Mouse (Mus musculus) ovary, postnatal 14 days (tissue): ENCODE data around the gene Cntd1.
"Not testable (repeated sequence)": the region's sequence is repeated elsewhere in the genome, so short reads cannot be mapped to it uniquely, and the experiment has no call there.

ENCODE experiments used
- DNase-seq: peaks from one replicate; pipeline ENCODE4 v3.0.0; 2022; ENCODE audit warnings: low spot score

Cntd1 gene

DNA sequence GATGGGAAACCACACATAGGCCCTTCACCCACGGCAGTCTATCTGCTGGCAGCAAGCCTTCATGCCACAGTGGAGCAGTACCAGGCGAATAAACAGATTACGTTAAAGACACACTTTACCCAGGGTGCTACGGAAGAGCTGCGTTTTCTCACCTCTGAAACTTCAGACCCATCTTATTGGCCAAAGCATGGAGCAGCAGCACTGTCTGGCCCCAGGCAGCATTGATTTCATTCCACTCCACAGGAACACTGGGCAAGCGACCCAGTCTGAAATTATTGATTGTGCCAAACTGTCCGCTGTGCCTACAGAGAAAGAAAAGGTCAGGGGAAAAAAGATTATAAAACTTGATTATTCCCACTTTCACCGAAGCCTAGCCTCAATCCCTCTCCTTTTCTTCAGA is 12.4 kb downstream of the Cntd1 start:
- DNase-seq: no peak

DNA sequence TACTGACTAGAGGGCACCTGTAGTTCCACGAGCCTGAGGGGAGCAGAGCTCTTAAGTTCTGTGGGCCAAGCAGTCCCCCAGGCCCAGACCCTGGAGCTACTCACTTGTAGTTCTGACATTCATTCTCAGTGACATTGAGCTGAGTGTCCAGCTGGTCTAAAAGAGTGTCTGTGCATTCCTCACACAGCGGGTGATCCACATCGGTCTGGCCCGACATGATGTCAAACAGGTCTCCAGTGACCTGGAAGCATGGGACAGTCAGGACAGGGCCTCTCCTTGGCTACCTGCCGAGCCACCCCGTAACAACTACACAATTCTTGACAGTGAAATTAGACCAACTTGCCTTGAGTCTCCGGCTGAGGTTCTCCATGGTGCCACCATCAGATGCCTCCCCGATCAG is 16.4 kb downstream of the Cntd1 start:
- no peak for DNase-seq

DNA sequence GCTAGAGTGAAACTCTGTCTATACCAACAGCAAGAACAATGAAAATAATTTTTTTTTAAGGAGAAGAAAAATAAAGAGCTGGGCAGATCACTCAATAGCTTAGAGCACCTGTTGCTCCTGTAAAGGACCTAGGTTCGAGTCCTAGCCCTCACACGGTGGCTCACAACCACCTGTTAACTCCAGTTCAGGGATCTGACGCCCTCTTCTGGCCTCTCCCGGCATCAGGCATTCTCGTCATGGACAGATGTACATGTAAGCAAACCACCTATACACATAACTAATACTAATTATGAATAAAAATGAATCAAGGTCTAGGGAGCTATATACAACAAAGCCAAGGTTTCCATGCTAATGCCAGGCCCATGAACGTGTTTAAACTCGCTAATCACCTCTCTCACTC is 22.1 kb downstream of the Cntd1 start:
- no peak for DNase-seq

DNA sequence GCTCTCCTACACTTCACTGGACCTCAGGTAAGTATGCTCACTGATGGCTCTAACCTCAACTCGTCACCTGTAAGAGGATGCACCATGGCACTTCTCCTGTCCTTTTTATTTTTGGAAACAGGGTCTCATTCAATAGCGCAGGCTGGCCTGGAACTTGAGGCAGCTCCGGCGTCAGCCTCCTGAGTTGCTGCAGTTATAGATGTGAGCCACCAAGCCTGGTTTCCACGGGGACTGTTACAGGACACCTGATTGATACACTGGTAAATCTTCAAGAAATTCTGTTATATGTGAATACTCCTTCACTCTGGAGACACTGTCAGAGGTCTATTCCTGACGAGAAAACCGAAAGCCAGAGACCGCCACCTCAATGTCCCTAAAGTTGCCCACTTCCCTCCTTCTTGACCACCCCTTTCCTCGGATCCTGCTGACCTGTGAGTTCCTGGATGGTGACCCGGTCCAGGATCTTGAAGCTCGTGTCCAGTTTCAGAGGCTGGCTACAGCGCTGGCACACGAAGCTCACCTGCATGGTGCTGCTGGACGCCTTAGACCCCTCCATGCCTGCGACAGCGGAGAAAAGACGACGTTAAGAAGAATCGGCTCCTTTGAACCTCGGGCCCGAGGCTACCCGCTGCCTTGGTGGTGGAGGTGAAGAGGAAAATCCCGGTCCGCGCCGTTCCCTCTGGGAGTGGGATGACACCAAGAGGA is 22.6 kb downstream of the Cntd1 start:
- no peak for DNase-seq

DNA sequence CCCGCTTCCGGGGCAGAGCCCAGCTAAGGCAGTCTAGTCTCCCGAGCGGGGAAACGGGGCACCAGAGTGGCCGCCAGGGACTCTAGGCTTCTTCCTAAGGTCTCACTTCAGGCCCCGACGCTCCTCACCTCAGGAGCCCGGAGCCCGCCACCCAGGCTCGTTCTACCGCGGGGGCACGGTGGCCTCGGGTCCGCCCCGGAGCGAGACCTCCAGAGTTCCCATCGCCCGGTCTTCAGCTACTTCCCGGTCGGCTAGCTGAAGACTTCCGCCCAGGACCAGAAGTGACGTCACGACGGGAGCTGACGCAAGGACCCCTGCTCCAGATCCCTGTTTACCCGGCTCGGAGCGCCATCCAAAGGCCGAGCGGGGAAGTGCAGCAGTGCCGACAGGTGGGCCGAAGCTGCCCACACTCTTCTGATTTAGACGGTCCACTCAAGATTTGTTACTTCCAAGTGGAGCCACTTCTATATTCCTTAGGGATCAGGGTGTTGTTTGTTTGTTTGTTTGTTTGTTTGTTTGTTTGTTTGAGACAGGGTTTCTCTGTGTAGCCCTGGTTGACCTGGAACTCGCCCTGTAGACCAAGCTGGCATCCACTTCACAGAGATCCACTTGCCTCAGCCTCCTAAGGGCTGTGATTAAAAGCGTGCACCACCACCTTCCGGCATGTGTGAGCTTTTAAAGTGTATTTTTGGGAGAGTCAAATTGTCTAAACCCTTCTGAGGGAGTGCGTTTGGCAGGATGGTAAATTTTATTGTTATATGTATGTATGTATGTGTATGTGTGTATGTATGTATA is 23.4 kb downstream of the Cntd1 start, which contains the start of gene Becn1:
Becn1 (minus strand) TSS at position 283 of the 795 bp plus-strand sequence.
- peak; percentile 99 for DNase-seq

DNA sequence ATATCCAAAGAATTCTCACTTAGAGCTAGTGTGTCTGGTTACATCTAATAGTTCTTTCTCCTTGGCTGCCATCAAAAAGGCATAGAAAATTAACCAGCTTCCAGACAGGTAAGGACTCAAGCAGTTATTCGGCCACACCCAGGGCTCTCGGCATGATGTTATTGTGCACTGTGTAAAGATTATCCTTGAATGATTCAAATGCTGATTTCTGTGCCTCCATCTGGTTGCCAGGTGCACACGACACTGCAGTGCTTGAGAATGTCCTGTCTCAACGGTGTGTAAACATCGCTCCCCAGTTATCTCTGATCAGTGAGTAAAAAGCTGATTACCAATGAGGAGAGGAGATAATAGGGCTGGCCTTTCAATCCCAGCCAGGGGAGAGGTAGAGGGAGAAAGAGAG is 28.9 kb downstream of the Cntd1 start:
- DNase-seq: no peak

DNA sequence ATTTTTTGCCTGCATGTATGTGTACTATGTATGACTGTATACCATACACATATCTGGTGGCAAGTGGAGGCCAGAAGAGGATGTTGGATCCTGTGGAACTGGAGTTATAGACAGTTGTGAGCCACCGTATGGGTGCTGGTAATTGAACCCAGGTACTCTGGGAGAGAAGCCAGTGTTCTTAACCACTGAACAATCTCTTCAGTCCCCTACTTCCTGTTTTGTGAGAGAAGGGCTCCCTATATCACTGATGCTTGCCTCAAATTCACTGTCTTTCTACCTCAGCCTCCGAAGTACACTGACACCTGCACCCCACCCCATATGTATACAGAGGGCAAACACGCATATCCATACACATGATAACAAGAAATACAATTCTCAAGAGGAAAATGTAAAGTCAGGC is 32.3 kb downstream of the Cntd1 start:
- no peak for DNase-seq

DNA sequence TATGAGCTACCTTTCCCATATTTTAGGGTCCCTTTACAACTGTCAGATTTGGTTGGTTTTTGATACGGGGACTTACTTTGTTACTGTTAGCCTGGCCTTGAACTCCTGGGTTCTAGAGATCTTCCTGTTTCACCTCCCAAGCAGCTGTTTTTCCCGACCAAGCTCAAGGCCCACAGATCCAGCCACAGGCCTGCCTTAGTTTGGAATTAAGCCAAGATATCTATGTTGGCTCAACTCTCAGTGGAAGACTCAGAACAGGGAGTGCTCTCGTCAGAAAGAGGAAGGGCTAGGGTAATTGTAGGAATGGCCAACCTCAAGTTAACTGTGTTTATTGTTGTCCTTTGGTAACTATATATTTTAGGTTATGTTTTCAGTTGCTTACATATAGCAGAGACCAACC is 33.3 kb downstream of the Cntd1 start:
- DNase-seq: no peak

DNA sequence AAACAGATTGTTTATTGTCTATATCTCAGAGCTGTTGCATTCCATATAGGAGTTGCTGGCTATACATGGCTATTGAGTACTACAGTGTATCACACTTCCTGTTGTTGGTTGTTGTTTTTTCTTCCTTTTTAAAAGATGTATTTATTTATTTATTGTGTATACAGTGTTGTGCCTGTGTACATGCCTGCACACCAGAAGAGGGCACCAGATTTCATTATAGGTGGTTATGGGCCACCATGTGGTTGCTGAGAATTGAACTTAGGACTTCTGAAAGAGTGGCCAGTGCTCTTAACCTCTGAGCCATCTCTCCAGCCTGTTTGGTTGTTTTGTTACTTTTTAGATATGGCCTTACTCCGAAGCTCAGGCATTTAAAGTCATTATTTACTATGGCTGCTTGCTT is 35.8 kb downstream of the Cntd1 start:
- DNase-seq: no peak

DNA sequence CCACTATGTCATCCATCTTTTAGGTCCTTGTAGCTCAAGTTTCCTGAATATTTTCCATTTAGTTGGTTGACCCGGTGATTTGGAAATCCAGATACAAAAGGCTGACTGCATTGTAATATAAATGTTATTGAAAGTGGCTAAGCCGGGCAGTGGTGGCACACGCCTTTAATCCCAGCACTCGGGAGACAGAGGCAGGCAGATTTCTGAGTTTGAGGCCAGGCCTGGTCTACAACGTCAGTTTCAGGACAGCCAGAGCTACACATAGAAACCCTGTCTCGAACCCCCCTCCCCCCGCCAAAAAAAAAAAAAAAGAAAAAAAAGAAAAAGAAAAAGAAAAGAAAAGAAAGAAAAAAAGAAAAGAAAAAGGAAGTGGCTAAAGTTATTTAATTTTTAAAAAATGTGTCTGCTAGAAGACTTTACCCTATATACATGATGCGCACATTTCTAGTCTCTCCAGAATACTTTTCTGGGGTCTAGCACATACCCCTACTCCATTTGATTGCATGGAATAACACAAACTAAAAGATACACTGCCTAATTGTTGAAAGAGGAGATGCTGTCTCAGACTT is 36.4 kb downstream of the Cntd1 start:
- no peak for DNase-seq

DNA sequence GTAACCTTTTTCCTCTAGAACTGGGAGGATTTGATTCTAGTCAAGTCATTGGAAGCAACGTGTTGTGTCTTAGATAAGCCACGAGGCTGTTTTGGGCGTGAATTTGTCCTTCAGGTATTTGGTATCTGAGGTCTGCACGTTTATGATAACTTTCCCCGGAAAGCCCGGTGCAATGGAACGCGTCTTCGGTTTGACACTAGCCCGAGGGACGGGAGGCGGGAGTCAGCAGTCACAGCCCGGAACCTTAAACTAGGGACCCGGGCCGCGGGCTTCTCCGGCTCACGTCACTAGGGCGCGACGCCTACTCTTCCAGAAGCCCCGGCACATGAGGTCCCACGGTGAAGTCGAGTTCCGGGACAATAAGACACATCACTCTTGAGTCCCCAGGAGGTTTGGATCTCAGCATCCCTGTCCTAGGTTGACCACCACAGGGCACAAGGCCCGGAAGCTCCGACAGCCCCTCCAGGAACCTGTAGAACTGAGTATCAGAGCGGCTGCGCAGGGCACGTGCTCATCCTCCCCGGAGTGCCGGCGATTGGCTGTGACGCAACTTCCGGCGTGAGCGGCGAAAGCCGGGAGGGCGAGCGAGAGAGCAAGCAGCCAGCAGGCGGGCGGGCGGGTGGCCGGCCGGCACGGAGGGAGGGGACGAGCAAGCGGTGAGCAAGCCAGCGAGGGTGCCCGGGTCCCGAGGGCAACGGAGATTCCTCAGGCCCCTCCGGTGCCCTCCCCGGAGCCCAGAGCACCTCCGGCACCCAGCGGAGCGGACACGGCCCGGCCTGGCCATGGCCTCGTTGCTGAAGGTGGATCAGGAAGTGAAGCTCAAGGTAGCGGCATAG is 37.1 kb downstream of the Cntd1 start, which contains the start of gene Psme3:
Psme3 (plus strand) TSS at position 549 of the 836 bp plus-strand sequence.
- DNase-seq: peak; percentile 85

DNA sequence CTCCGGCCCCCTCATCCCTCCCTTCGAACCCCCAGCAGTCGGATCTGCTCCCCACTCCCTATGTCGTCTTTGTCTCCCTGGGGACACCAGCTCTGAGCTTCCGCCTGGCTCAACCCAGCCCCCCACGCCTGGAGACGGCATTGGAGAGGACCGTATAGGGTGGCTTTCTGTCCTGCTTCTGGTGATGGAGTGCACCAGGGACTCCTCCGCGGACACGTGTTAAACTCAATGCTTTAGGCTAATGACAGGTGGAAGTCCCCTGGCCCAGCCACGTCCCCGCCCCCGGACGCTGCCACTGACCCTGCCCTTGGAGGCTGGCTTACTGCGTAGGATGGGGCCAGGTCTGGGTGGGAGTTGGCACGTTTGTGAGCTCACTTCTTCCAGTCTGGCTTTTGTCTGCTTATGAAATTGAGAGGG is 37.7 kb downstream of the Cntd1 start:
- no peak for DNase-seq

DNA sequence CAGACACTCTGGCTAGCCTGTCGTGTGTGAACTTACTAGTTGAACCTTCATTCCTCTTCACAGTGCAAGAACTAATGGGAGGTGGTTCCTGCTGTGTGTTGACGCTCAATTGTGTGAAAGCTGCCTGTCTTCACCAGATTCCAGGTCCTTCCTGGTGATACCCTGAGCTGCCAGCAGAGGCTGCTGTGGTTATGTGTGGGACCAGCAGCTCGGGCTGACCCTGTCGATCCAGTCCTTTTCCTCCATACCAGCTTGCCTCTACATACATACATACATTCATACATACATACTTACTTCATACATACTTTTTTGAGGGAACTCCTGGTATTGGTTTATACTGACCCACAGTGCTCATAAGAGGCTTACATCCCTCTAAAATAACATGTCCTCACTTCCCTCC is 44.8 kb downstream of the Cntd1 start:
- peak; percentile 53 for DNase-seq

DNA sequence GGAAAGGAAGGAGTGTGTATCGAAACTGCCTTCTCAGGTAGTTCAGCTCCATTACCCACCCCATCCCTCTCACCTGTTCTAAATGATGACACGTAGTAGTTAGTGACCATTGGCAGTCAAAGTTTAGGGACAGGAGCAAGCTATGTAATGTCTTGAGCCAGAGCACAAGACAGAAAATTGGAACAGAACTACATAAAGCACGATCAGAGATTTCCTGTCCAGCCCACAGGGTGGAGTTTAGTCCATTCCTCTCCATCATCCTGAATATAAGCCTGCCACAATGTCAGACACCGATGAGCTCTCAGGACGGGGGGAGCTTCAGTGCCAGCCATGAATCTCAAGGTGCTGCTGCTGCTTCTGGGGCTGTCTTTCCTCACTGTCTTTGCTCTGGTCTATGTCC is 46.0 kb downstream of the Cntd1 start, which contains the start of gene Aoc2:
Aoc2 (plus strand) TSS at position 301 of the 400 bp plus-strand sequence.
- DNase-seq: no peak

DNA sequence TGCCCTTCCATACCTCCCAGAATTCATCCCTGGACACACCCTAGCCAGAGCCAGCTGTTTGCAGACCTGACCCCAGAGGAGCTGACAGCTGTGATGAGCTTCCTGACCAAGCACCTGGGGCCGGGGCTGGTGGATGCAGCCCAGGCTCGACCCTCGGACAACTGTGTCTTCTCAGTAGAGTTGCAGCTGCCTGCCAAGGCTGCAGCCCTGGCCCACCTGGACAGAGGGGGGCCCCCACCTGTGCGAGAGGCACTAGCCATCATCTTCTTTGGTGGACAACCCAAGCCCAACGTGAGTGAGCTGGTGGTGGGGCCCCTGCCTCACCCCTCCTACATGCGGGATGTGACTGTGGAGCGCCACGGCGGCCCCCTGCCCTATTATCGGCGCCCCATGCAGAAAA is 46.4 kb downstream of the Cntd1 start:
- not testable (repeated sequence) for DNase-seq

DNA sequence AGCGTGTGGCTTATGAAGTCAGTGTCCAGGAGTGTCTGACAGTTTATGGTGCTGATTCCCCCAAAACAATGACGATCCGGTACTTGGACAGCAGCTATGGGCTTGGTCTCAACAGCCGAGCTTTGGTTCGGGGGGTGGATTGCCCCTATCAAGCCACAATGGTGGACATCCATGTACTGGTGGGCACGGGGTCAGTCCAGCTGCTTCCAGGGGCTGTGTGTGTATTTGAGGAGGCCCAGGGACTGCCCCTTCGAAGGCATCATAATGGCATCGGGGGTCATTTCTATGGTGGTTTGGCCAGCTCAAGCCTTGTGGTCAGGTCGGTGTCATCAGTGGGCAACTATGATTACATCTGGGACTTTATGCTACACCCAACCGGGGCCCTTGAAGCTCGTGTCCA is 47.3 kb downstream of the Cntd1 start:
- no peak for DNase-seq

DNA sequence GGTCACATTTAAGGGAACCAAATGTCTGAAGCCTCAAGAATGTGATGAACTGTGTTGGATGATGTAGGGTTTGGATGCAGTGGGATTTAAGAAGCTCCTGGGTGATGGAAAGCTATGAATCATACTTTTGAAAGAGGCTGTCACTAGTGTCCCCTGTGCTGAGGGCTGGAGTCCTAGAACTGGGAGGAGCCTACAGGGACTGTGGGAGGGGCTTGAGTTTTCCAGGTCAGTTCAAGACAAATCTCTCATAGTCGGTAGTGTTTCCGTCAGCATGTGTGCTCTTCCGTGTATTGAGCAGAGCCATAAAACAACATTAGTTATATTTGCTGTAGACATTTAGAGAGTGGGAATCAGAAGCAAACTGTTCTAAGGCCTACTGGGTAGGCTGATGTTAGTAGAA is 48.5 kb downstream of the Cntd1 start:
- DNase-seq: no peak

DNA sequence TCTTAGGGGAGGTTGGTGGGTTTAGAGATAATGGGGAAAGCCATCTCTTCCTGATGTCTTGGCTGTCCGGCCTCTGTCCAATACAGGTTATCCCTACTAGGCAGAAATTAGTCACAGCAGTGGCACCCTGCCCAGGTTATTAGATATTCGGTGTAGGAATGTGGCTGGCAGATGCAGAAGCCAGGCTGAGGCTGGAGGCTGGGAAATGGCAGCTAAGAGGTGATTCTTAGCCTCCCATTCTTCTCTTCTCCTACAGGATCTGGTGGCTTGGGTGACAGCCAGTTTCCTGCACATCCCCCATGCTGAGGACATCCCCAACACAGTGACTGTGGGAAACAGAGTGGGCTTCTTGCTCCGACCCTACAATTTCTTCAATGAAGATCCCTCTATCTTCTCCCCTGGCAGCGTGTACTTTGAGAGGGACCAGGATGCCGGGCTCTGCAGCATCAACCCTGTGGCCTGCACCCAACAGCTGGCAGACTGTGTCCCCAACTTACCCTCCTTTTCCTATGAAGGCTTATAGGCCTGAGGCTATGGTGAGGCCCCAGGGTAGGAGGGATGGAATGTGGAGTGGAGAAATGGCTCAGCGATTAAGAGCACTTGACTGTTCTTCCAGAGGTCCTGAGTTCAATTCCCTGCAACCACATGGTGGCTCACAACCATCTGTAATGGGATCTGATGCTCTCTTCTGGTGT is 50.3 kb downstream of the Cntd1 start:
- no peak for DNase-seq

DNA sequence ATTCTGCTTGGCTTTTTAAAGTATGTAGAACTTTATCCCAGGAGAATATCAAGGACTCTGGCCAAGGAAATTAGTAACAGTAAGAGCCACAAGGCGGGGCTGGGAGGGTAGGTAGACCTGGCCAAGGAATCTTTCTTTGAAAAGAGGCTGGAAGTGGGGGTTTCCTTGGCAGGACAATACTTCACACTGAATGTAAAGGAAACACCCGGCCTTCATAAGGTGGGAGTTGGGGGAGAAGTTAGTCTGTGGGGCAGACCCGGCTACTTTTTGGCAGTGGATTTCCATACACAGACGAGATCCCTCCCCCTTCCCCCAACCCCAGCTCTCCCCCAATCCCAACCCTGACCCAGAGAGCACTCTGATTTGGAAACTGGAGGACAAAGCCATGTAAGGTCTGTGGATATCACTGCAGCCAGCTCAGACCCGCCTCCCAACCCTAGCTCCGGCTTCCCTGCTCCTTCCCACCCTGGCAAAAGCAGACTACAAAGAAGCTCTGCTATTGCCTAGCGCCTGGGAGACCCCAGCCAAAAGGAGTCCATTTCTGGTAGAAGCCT is 51.6 kb downstream of the Cntd1 start, which contains the start of gene Aoc3:
Aoc3 (plus strand) TSS at position 235 of the 554 bp plus-strand sequence.
- DNase-seq: peak; percentile 29

DNA sequence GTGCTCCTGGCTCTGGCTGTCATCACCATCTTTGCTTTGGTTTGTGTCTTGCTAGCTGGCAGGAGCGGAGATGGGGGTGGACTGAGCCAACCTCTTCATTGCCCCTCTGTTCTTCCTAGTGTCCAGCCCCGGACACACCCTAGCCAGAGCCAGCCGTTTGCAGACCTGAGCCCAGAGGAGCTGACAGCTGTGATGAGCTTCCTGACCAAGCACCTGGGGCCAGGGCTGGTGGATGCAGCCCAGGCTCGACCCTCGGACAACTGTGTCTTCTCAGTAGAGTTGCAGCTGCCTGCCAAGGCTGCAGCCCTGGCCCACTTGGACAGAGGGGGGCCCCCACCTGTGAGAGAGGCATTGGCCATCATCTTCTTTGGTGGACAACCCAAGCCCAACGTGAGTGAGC is 52.1 kb downstream of the Cntd1 start:
- DNase-seq: not testable (repeated sequence)

DNA sequence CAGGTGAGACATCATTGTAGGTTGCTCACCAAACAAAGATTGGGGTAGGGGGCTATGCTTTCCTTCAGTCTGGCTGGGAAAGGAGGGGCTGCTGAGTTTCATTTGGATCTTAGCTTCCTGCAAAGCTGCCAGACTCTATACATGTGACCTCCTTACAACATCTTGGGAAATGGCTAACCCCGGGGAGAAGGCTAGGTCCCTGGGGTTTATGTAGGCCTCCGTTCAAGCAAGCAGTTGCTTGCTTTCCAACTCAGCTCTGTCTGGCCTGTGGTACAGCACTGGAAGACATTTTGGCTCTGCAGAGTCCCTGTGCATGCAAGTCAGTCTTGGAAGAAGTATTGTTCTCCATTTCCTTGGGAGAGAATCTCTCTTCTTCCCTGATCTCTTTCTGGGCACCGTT is 53.7 kb downstream of the Cntd1 start:
- DNase-seq: no peak
